Mouse (Mus musculus): Measurements from ENCODE around the gene Ephb1. TPM values are rescaled to one million over a fixed set of nuclear protein-coding genes. Genes with fewer than 3 reads are reported as not detected.

Ephb1 gene
- polyA plus RNA-seq, 1 experiment from 2014 or later, result 5.1 TPM

DNA sequence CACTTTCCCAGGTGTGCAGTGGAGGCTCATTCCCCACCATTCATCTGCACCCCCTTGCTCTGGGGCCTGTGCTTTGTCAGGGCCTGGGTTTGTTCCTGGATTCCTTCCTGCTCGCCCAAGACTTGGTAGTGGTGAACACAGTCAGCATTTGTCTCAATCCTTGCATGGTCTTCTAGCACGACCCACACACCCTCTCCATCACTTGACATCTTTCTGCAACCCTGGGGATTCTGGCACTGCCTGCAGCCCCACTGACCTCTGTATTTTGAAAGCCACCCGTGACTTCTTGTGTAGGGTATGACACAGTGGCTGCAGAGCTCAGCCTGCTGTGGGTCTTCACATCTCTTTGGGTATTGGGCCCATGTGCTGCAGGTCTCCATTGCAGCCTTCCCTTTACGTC is 435.7 kb downstream of the Ephb1 start:
- ATAC-seq, result no peak
- H3K9me3 ChIP-seq (ENCODE audit: control insufficient read depth, low read length), result no peaks in the 10 kb centered on the region
- H3K36me3 ChIP-seq (ENCODE audit: control insufficient read depth, insufficient read depth, low read length), result no peaks in the 10 kb centered on the region
- H3K9ac ChIP-seq (ENCODE audit: low read depth, low read length), result no peak overlapping the region
- H3K27ac ChIP-seq (ENCODE audit: low read length), result no peak overlapping the region
- H3K4me1 ChIP-seq (ENCODE audit: control insufficient read depth, insufficient read depth, low read length), result no peaks in the 10 kb centered on the region
- no peaks in the 10 kb centered on the region for H3K27me3 ChIP-seq (replicated peaks; ENCODE audit: control insufficient read depth, insufficient read depth, low read length)
- no peak overlapping the region for H3K4me3 ChIP-seq (ENCODE audit: low read length)
- 70% methylated on average over 4 of the region's 4 CpGs for WGBS
- H3K4me2 ChIP-seq (ENCODE audit: low read depth, low read length), result no peak overlapping the region

- no peak overlapping the region for H3K4me3 ChIP-seq (ENCODE audit: low read length)
- no peak overlapping the region for H3K9ac ChIP-seq (ENCODE audit: low read depth, low read length)
- H3K36me3 ChIP-seq (ENCODE audit: control insufficient read depth, insufficient read depth, low read length), result no peaks in the 10 kb centered on the region
- H3K27ac ChIP-seq (ENCODE audit: low read length), result no peak overlapping the region
- H3K9me3 ChIP-seq (ENCODE audit: control insufficient read depth, low read length), result no peaks in the 10 kb centered on the region
- ATAC-seq, result no peak
- 87% methylated on average over 2 of the region's 2 CpGs for WGBS
- H3K4me1 ChIP-seq (ENCODE audit: control insufficient read depth, insufficient read depth, low read length), result no peaks in the 10 kb centered on the region
- no peaks in the 10 kb centered on the region for H3K27me3 ChIP-seq (replicated peaks; ENCODE audit: control insufficient read depth, insufficient read depth, low read length)
- H3K4me2 ChIP-seq (ENCODE audit: low read depth, low read length), result no peak overlapping the region
These were observed 439.4 kb downstream of the Ephb1 start for GRCm38 (mm10) chr9:101915082-101915481.

DNA sequence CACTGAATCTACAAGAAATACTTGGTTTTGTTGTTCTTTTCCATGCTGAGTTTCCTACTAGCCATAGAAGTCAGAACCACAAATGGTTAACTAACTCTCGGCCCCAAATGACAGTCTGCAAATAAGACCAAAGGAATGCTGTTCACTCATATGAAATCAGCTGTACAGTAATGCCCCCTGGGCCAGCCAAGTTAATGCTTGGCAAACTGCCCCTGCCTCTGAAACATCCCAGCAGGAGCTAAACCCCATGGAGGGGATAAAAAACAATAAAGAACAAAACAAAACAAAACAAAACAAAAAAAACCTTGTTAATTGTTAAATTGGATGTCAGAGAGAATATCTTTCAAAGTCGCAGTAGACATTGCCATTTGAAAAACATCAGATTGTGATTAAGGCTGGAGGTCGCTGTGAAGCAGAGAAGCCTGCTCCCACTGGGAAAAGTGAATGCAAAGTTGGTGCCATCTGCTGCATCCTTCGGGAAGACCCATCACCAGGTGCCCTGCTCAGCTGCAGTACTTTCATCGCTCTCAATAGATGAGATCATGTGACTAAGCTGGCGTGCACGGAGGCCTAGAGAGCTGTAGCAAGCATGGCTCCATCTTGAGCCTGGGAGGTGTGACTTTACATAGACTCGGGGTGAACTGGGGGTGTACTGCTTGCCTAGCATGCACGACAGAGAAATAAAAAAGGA is 443.2 kb downstream of the Ephb1 start:
- no peak for ATAC-seq
- Histone ChIP-seq H3K27ac (ENCODE audit: low read length) (no peak overlapping the region), H3K9ac (ENCODE audit: low read depth, low read length) (no peak overlapping the region), H3K4me3 (ENCODE audit: low read length) (no peak overlapping the region), H3K36me3 (ENCODE audit: control insufficient read depth, insufficient read depth, low read length) (no peaks in the 10 kb centered on the region), H3K4me1 (ENCODE audit: control insufficient read depth, insufficient read depth, low read length) (no peaks in the 10 kb centered on the region), H3K4me2 (ENCODE audit: low read depth, low read length) (no peak overlapping the region), H3K9me3 (ENCODE audit: control insufficient read depth, low read length) (no peaks in the 10 kb centered on the region), H3K27me3 (replicated peaks; ENCODE audit: control insufficient read depth, insufficient read depth, low read length) (no peaks in the 10 kb centered on the region)
- 55% methylated on average over 9 of the region's 9 CpGs for WGBS

DNA sequence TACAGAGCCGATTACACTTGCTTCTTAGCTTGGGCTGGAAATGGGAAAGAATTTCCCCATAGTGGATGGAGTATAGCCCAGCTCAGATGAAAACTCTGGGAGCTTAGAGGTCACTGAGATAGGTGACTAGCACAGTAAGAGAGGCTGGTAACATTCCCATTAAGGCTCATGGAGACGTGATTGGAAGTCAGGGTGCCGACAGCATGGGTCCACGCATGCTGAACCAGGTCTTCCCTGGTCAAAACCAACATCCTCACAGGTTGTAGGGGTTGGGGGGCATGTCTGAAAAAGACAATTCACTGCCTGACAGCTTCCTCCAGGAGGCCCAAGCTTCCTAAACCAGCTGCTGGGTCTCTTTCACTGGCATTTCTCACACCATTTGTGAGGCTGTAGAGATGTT is 445.0 kb downstream of the Ephb1 start:
- Histone ChIP-seq H3K36me3 (ENCODE audit: control insufficient read depth, insufficient read depth, low read length) (no peaks in the 10 kb centered on the region), H3K27me3 (replicated peaks; ENCODE audit: control insufficient read depth, insufficient read depth, low read length) (no peaks in the 10 kb centered on the region), H3K4me1 (ENCODE audit: control insufficient read depth, insufficient read depth, low read length) (no peaks in the 10 kb centered on the region), H3K9ac (ENCODE audit: low read depth, low read length) (no peak overlapping the region), H3K4me3 (ENCODE audit: low read length) (no peak overlapping the region), H3K9me3 (ENCODE audit: control insufficient read depth, low read length) (no peaks in the 10 kb centered on the region), H3K4me2 (ENCODE audit: low read depth, low read length) (no peak overlapping the region), H3K27ac (ENCODE audit: low read length) (no peak overlapping the region)
- no peak for ATAC-seq
- WGBS, result 85% methylated on average over 4 of the region's 4 CpGs

GRCm38 (mm10) chr9:101908849-101909248 is 445.6 kb downstream of the Ephb1 start:
- no peak overlapping the region for H3K9ac ChIP-seq (ENCODE audit: low read depth, low read length)
- no peaks in the 10 kb centered on the region for H3K9me3 ChIP-seq (ENCODE audit: control insufficient read depth, low read length)
- H3K27ac ChIP-seq (ENCODE audit: low read length), result no peak overlapping the region
- 51% methylated on average over 5 of the region's 5 CpGs for WGBS
- no peak for ATAC-seq
- H3K4me2 ChIP-seq (ENCODE audit: low read depth, low read length), result no peak overlapping the region
- H3K4me1 ChIP-seq (ENCODE audit: control insufficient read depth, insufficient read depth, low read length), result no peaks in the 10 kb centered on the region
- H3K36me3 ChIP-seq (ENCODE audit: control insufficient read depth, insufficient read depth, low read length), result no peaks in the 10 kb centered on the region
- no peak overlapping the region for H3K4me3 ChIP-seq (ENCODE audit: low read length)
- no peaks in the 10 kb centered on the region for H3K27me3 ChIP-seq (replicated peaks; ENCODE audit: control insufficient read depth, insufficient read depth, low read length)

DNA sequence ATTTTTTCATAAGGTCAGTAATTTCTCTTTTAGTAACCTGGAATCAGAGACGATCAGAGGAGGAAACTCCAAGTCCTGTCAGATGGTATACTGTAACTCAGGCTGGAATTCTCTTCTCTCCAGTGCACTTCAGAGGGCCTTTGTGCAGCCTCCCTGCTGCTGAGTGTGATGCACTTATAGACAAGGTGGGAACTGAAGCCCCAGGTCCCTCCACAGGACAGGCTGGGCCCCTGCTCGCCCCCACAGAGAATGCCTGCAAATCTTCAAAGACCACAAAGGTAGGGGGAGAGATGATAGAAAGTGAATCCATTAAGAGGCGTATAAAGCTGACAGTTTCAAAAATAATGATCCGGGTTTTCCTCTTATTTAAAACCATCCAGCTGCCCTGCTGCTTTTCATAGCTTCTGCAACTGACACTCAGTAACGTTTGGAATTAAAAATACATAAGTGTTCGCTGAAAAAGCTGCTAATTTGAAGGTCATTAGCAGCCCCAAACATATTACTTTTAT is 446.7 kb downstream of the Ephb1 start:
- Histone ChIP-seq H3K4me3 (ENCODE audit: low read length) (no peak overlapping the region), H3K27me3 (replicated peaks; ENCODE audit: control insufficient read depth, insufficient read depth, low read length) (no peaks in the 10 kb centered on the region), H3K4me1 (ENCODE audit: control insufficient read depth, insufficient read depth, low read length) (no peaks in the 10 kb centered on the region), H3K36me3 (ENCODE audit: control insufficient read depth, insufficient read depth, low read length) (no peaks in the 10 kb centered on the region), H3K9me3 (ENCODE audit: control insufficient read depth, low read length) (no peaks in the 10 kb centered on the region), H3K4me2 (ENCODE audit: low read depth, low read length) (no peak overlapping the region), H3K27ac (ENCODE audit: low read length) (no peak overlapping the region), H3K9ac (ENCODE audit: low read depth, low read length) (no peak overlapping the region)
- 35% methylated on average over 6 of the region's 6 CpGs for WGBS
- ATAC-seq, result no peak

GRCm38 (mm10) chr9:101903406-101903805 is 451.1 kb downstream of the Ephb1 start:
- no peak for ATAC-seq
- Histone ChIP-seq H3K4me3 (ENCODE audit: low read length) (no peak overlapping the region), H3K27me3 (replicated peaks; ENCODE audit: control insufficient read depth, insufficient read depth, low read length) (no peaks in the 10 kb centered on the region), H3K9ac (ENCODE audit: low read depth, low read length) (no peak overlapping the region), H3K36me3 (ENCODE audit: control insufficient read depth, insufficient read depth, low read length) (no peaks in the 10 kb centered on the region), H3K4me1 (ENCODE audit: control insufficient read depth, insufficient read depth, low read length) (no peaks in the 10 kb centered on the region), H3K4me2 (ENCODE audit: low read depth, low read length) (no peak overlapping the region), H3K9me3 (ENCODE audit: control insufficient read depth, low read length) (no peaks in the 10 kb centered on the region), H3K27ac (ENCODE audit: low read length) (no peak overlapping the region)
- 88% methylated on average over 3 of the region's 3 CpGs for WGBS

- Histone ChIP-seq H3K36me3 (ENCODE audit: control insufficient read depth, insufficient read depth, low read length) (no peaks in the 10 kb centered on the region), H3K4me1 (ENCODE audit: control insufficient read depth, insufficient read depth, low read length) (no peaks in the 10 kb centered on the region), H3K4me2 (ENCODE audit: low read depth, low read length) (no peak overlapping the region), H3K9me3 (ENCODE audit: control insufficient read depth, low read length) (no peaks in the 10 kb centered on the region), H3K4me3 (ENCODE audit: low read length) (no peak overlapping the region), H3K9ac (ENCODE audit: low read depth, low read length) (no peak overlapping the region), H3K27me3 (replicated peaks; ENCODE audit: control insufficient read depth, insufficient read depth, low read length) (no peaks in the 10 kb centered on the region), H3K27ac (ENCODE audit: low read length) (no peak overlapping the region)
- 96% methylated on average over 1 of the region's 1 CpGs for WGBS
- ATAC-seq, result no peak
These were observed 456.6 kb downstream of the Ephb1 start for GRCm38 (mm10) chr9:101897851-101898250.

DNA sequence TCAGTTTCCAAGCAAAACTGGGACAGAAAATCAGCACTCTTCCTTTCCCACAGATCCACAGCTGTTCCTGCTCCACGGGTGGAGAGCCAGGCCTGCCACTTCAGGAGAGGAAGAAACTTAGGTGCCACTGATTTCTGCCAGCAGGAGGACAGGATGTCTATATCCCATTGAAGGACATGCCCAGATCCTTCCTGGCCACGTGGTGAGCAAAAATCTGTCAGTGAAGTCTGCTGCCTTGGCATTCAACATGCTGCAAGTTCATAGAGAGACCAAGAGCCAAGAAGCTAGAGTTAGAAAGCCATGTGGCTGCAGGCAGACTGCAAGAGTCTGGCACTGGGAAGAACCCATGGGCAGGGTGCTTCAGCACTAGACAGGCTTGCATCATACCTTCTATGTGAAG is 471.2 kb downstream of the Ephb1 start:
- Histone ChIP-seq H3K9me3 (ENCODE audit: control insufficient read depth, low read length) (no peaks in the 10 kb centered on the region), H3K4me3 (ENCODE audit: low read length) (no peak overlapping the region), H3K9ac (ENCODE audit: low read depth, low read length) (no peak overlapping the region), H3K4me2 (ENCODE audit: low read depth, low read length) (no peak overlapping the region), H3K27me3 (replicated peaks; ENCODE audit: control insufficient read depth, insufficient read depth, low read length) (no peaks in the 10 kb centered on the region), H3K36me3 (ENCODE audit: control insufficient read depth, insufficient read depth, low read length) (no peaks in the 10 kb centered on the region), H3K4me1 (ENCODE audit: control insufficient read depth, insufficient read depth, low read length) (no peaks in the 10 kb centered on the region), H3K27ac (ENCODE audit: low read length) (no peak overlapping the region)
- no peak for ATAC-seq
- 68% methylated on average over 2 of the region's 2 CpGs for WGBS

Data from intestine, embryonic 16.5 days (tissue).